Mouse (Mus musculus): ENCODE data around the gene Pik3c2g. TPM values are rescaled to one million over a fixed set of nuclear protein-coding genes. Genes with fewer than 3 reads are reported as not detected.

Pik3c2g gene
- polyA plus RNA-seq, 1 experiment from 2014 or later: not detected

DNA sequence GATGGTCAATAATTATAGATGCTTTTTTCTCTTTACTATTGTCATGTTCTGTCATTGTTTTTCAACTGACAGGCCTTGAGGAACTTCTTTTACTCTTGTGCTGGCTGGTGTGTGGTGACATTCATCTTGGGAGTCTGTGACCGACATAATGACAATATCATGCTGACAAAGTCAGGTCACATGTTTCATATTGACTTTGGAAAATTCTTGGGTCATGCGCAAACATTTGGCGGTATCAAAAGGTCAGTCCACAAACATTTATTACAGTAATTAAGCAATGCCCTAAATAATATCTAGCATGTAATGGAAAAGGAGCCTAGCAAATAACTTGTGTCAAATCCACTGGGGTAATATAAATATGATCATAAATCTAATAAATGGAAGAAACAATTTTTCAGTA is 273.1 kb downstream of the Pik3c2g start:
- H3K4me2 ChIP-seq: no peak overlapping the region
- no peak overlapping the region for H3K9ac ChIP-seq
- H3K4me1 ChIP-seq: no peaks in the 10 kb centered on the region
- H3K9me3 ChIP-seq: no peaks in the 10 kb centered on the region
- no peak overlapping the region for H3K4me3 ChIP-seq (replicated peaks)
- no peak for ATAC-seq (ENCODE audit: low FRiP score)
- H3K27me3 ChIP-seq: no peaks in the 10 kb centered on the region
- no peaks in the 10 kb centered on the region for H3K36me3 ChIP-seq (replicated peaks)
- WGBS: 98% methylated on average over 3 of the region's 3 CpGs
- no peak overlapping the region for H3K27ac ChIP-seq

DNA sequence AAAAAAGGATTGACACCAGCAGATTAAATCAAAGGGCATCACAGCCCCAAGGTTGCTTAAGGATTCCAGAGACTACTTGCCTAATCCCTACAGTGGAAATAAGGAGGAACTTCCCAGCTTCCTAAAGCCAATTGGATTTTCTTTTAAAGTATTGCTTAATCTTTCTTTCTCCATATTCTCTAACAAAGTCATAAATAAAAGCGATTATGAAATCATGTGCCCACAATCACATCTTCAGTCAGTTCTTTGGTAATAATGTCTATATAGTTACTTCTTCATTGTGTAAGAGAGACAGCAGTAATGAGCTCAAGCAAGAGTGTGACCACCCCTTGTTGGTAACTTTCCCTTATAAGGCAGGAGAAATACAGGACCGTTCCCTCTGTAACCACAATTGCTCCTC is 274.5 kb downstream of the Pik3c2g start:
- Histone ChIP-seq H3K4me3 (replicated peaks) (no peak overlapping the region), H3K4me2 (no peak overlapping the region), H3K36me3 (replicated peaks) (no peaks in the 10 kb centered on the region), H3K27ac (no peak overlapping the region), H3K9ac (no peak overlapping the region), H3K27me3 (no peaks in the 10 kb centered on the region), H3K4me1 (no peaks in the 10 kb centered on the region), H3K9me3 (no peaks in the 10 kb centered on the region)
- ATAC-seq (ENCODE audit: low FRiP score): no peak
- WGBS: 92% methylated on average over 2 of the region's 2 CpGs

DNA sequence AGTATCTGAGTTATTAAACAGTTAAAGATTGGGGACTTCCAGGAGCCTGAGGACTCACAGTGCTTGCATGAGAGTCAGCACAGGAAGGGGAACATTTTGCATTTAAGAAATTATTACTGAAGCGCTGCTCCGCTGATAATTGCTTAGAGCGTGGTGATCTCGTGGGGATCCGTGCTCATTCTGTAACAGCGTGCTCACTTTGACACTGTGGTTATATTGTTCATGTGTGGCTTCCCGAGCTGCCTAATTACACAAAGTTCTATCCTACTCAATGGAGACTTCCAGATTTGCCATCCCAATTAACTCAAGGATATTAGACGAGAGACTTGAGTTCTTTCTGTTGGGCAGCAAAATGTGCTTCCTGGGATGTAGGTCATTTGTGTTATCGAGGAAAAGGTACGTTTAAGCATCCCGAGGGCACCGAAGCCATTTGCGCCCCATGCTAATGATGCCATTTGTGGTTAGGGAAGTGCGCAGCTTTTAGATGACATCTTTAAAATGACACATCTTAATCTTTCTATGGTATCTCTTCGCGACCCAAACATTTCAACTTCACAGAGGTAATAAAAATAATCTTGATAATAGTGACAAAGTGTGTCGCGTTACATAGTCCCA is 278.1 kb downstream of the Pik3c2g start:
- no peaks in the 10 kb centered on the region for H3K27me3 ChIP-seq
- no peak overlapping the region for H3K4me3 ChIP-seq (replicated peaks)
- H3K27ac ChIP-seq: no peak overlapping the region
- no peaks in the 10 kb centered on the region for H3K9me3 ChIP-seq
- no peak overlapping the region for H3K4me2 ChIP-seq
- H3K36me3 ChIP-seq (replicated peaks): no peaks in the 10 kb centered on the region
- no peaks in the 10 kb centered on the region for H3K4me1 ChIP-seq
- WGBS: 87% methylated on average over 18 of the region's 18 CpGs
- no peak for ATAC-seq (ENCODE audit: low FRiP score)
- no peak overlapping the region for H3K9ac ChIP-seq

DNA sequence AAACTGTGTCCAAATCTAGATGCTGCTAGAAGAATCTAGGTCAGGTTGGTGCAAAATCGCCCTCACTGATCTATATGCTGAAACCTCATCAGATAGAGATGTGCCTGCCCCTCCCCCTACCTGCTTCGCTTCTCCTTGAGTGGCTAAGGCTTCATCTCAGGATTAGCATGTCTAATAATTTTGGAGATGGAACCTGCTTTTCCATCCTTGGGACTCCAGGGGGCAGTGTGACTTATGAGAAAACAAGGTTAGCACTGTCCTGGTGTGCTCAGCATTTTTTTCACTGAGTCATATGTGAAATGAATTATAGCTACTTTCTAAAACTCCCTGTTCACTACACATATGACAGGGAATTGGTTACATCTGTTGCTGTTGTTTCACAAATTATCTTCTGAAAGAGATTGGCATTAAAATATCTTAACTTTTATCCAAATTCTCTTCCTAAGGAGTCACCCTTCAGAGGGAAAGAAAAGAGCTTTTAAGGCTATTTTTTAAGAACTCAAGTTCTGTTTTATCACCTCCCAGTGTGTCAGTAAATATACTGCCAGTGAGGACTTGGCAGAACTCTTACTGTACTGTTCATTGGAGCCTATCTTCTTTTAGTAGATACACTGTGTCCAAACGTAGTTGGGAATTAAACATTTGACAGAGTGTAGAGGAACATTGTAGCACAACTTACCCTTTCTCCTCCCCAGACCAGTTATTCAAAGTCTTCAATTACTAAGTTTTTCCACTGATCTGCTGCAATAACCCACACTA is 287.6 kb downstream of the Pik3c2g start:
- Histone ChIP-seq H3K27ac (no peak overlapping the region), H3K4me1 (no peaks in the 10 kb centered on the region), H3K4me3 (replicated peaks) (no peak overlapping the region), H3K9me3 (no peaks in the 10 kb centered on the region), H3K4me2 (no peak overlapping the region), H3K36me3 (replicated peaks) (no peaks in the 10 kb centered on the region), H3K27me3 (no peaks in the 10 kb centered on the region), H3K9ac (no peak overlapping the region)
- WGBS: 58% methylated on average over 3 of the region's 3 CpGs
- peak; percentile 46; the same call in 1 of the 2 replicates for ATAC-seq (ENCODE audit: low FRiP score)

DNA sequence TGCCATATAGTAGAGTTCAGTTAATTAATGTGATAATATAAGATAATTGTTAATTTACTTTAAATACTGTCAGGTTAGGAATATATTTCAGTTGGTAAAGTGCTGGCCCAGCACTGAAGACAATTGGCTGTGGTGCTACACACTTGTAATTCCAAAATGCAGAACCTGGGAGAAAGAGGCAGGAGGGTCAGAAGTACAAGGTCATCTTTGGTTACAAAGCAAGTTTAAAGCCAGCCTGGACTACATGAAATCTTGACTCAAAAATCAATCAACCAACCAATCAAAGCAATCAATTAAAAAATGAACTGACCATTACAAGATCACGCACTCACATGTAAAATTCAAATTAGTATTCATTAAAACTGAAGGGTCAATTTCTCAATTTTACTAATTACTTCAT is 289.7 kb downstream of the Pik3c2g start:
- Histone ChIP-seq H3K9me3 (no peaks in the 10 kb centered on the region), H3K36me3 (replicated peaks) (no peaks in the 10 kb centered on the region), H3K27ac (no peak overlapping the region), H3K4me1 (no peaks in the 10 kb centered on the region), H3K9ac (no peak overlapping the region), H3K4me3 (replicated peaks) (no peak overlapping the region), H3K27me3 (no peaks in the 10 kb centered on the region), H3K4me2 (no peak overlapping the region)
- no peak for ATAC-seq (ENCODE audit: low FRiP score)
- WGBS: 84% methylated on average over 1 of the region's 1 CpGs

DNA sequence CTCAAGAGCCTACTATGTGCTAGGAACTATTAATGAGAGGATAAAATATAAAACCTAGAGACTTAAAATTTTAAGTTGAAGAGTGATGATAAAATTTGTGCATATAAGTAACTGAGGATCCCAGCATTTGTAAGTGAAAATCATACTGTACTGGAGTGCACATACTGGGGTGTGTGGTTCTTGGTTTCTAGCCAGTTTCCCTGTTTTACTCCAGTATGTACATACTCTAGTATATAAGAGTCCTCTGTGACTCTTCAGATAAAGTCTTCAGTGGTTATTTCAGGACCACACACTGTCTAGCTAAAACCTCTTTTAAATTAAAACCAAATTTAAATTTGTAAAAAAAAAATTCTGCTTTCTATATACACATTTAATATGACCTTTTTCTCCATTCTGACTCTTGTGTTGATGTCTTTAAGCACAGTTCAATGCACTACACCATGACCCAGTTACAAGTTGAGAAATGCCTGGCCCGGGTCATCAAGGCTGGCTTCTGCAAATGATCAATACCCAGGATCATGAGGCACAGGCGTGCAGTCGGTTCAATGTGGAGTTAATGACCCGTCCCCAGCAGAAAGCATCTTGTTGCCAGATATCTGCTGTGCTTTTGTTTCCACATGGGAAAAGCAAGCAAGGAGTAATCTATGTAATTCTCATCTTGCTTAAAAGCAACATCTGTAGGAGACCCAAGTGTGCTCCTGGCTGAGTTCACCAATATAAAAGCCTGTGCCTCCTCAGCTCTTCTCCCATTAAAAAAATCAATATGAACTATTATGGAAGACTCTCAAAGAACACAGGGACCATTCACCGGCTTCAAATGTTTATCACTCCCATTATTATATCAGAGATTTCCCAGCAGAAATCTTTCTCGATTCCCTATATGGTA is 290.7 kb downstream of the Pik3c2g start:
- H3K27ac ChIP-seq: no peak overlapping the region
- 72% methylated on average over 6 of the region's 6 CpGs for WGBS

DNA sequence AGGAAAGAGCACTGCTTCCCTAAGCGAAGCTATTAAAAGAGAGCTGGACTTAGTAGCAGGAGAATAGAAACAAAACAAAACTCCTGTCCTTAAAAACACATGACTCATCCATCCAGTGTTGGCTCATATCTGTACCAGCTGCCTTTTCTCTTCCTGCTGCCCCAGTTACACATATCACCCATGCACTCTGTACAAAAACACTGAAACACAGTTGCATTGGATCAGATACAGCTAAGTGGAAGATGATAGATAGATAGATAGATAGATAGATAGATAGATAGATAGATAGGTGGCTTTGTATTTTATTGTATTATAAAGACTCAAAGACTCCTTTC is 291.3 kb downstream of the Pik3c2g start:
- no peaks in the 10 kb centered on the region for H3K36me3 ChIP-seq (replicated peaks)
- no peak overlapping the region for H3K27ac ChIP-seq
- H3K4me1 ChIP-seq: no peaks in the 10 kb centered on the region
- H3K4me3 ChIP-seq (replicated peaks): no peak overlapping the region
- no peak overlapping the region for H3K4me2 ChIP-seq
- no peak for ATAC-seq (ENCODE audit: low FRiP score)
- no peaks in the 10 kb centered on the region for H3K27me3 ChIP-seq
- WGBS: 83% methylated on average over 1 of the region's 1 CpGs
- H3K9ac ChIP-seq: no peak overlapping the region
- H3K9me3 ChIP-seq: no peaks in the 10 kb centered on the region

More for the DNA sequence above, 290.7 kb downstream of the Pik3c2g start:
- H3K9ac ChIP-seq: no peak overlapping the region
- ATAC-seq (ENCODE audit: low FRiP score): 0 out of 2 replicates have a peak, but pooled peaks have one; percentile 17
- no peaks in the 10 kb centered on the region for H3K4me1 ChIP-seq
- no peaks in the 10 kb centered on the region for H3K9me3 ChIP-seq
- no peak overlapping the region for H3K4me3 ChIP-seq (replicated peaks)
- no peaks in the 10 kb centered on the region for H3K27me3 ChIP-seq
- H3K36me3 ChIP-seq (replicated peaks): no peaks in the 10 kb centered on the region
- no peak overlapping the region for H3K4me2 ChIP-seq

DNA sequence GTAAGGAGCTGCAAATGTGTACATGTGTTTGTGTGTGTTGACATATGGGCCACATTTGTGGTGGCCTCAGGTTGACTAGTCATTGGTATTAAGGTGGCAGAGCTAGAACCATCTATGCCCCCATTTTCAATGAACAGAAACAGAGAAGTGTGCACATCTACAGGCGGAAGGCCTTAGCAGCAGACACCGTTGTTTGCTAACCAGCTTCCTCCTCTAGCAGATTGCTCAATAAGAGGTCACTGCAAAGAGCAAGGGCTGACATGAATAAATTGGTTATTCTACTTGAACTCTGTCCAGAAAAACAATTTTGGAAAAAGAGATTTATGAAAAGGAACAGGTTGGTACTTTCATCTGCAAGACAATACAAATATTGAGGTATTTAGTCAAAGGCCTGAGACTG is 295.1 kb downstream of the Pik3c2g start:
- H3K27ac ChIP-seq: no peak overlapping the region
- no peaks in the 10 kb centered on the region for H3K36me3 ChIP-seq (replicated peaks)
- 95% methylated on average over 2 of the region's 2 CpGs for WGBS

DNA sequence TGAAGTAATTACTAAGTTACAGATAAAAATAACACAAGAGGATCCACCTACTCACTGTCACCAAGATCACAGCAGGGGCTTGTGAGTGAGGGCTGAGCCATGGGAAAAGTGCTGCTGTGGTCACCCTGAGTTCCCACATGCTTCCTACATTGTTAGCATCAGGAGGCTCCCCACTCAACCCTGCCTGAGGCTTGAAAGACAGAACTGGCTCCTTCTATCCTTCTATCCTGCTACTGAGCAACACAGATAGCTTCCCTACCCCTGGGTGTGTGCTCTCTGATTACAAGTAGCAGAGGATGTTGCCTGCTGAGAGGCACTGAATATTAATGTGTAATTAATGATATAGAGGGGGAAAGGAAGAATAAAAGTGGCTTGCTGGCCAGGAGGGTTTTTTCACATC is 300.2 kb downstream of the Pik3c2g start:
- no peak overlapping the region for H3K4me2 ChIP-seq
- no peaks in the 10 kb centered on the region for H3K9me3 ChIP-seq
- no peak overlapping the region for H3K9ac ChIP-seq
- H3K27ac ChIP-seq: no peak overlapping the region
- no peaks in the 10 kb centered on the region for H3K27me3 ChIP-seq
- H3K4me3 ChIP-seq (replicated peaks): no peak overlapping the region
- no peak for ATAC-seq (ENCODE audit: low FRiP score)
- peaks cover 6% of the 10 kb centered on the region; the same call in 1 of the 2 replicates for H3K4me1 ChIP-seq
- H3K36me3 ChIP-seq (replicated peaks): no peaks in the 10 kb centered on the region

More for the DNA sequence above, 295.1 kb downstream of the Pik3c2g start:
- no peak overlapping the region for H3K4me3 ChIP-seq (replicated peaks)
- no peak for ATAC-seq (ENCODE audit: low FRiP score)
- H3K9ac ChIP-seq: no peak overlapping the region
- H3K9me3 ChIP-seq: no peaks in the 10 kb centered on the region
- H3K27me3 ChIP-seq: no peaks in the 10 kb centered on the region
- no peak overlapping the region for H3K4me2 ChIP-seq
- H3K4me1 ChIP-seq: no peaks in the 10 kb centered on the region

DNA sequence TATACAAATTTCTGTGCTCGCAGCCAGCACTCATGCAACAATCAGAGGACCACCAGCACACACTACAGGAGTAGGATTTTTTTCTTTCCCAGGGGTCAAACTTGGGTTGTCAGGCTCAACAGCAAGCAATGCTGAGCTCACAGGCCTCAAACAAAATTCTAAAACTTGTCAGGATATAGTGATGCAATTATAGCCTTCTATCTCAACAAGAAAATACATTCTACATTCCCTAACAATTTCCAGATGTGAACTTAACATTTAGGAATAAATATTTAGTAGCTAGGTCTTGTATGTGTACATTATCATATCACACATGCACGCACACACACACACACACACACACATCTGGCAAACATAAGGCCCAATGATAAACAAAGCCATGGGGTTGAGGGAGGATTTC is 308.6 kb downstream of the Pik3c2g start:
- H3K36me3 ChIP-seq (replicated peaks): no peaks in the 10 kb centered on the region
- no peak overlapping the region for H3K4me2 ChIP-seq
- WGBS: 62% methylated on average over 2 of the region's 2 CpGs
- H3K4me3 ChIP-seq (replicated peaks): no peak overlapping the region
- H3K27me3 ChIP-seq: no peaks in the 10 kb centered on the region
- no peaks in the 10 kb centered on the region for H3K4me1 ChIP-seq
- H3K9ac ChIP-seq: no peak overlapping the region
- no peak overlapping the region for H3K27ac ChIP-seq
- no peaks in the 10 kb centered on the region for H3K9me3 ChIP-seq
- ATAC-seq (ENCODE audit: low FRiP score): no peak

DNA sequence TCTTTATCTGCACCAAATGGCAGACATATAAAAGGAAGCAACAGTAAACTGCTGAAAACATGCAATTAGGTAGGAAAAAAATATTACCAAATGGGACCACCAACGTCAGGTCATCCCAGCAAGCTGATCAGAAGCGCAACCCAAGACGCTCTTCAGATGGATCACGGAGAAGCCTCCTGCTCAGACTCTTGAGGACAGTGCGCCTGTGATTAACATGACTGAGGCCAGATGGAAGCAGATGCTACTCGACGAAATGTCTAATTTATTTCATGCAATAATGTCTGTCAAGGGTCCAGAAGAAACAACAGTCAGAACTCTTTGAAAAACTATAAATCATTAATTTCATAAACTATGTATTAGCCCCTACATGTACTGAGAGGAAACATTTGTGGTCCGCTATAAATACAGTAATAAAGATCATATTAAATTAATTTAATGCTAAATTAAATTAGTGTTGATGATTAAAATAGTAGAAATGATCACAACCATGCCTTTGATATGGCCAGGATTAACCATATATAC is 312.7 kb downstream of the Pik3c2g start:
- WGBS: 93% methylated on average over 8 of the region's 8 CpGs
- H3K4me3 ChIP-seq (replicated peaks): no peak overlapping the region
- H3K9me3 ChIP-seq: no peaks in the 10 kb centered on the region
- no peak overlapping the region for H3K4me2 ChIP-seq
- ATAC-seq (ENCODE audit: low FRiP score): no peak
- H3K27ac ChIP-seq: no peak overlapping the region
- H3K9ac ChIP-seq: no peak overlapping the region
- H3K36me3 ChIP-seq (replicated peaks): no peaks in the 10 kb centered on the region
- no peaks in the 10 kb centered on the region for H3K4me1 ChIP-seq
- no peaks in the 10 kb centered on the region for H3K27me3 ChIP-seq

DNA sequence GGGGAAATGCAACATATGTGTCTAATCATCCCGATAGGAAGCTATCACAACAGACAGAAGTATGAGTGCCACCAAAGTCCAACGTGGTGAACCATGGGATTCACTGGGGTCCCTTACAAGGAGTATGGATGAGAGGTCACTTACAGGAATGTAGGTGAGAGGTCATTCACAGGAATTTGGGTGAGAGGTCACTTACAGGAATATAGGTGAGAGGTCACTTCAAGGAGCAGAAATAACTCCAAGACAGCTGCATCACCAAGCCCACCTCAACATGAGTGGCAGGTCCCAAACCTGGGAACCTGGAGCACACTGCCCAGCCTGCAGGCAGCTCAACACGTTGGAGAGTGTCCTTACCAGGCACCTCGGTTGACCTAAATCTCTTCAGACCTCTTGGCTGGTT is 314.8 kb downstream of the Pik3c2g start:
- ATAC-seq (ENCODE audit: low FRiP score): no peak
- Histone ChIP-seq H3K9me3 (no peaks in the 10 kb centered on the region), H3K4me2 (no peak overlapping the region), H3K9ac (no peak overlapping the region), H3K4me3 (replicated peaks) (no peak overlapping the region), H3K27me3 (no peaks in the 10 kb centered on the region), H3K27ac (no peak overlapping the region), H3K36me3 (replicated peaks) (no peaks in the 10 kb centered on the region), H3K4me1 (no peaks in the 10 kb centered on the region)
- 80% methylated on average over 4 of the region's 4 CpGs for WGBS
